Mouse (Mus musculus): ENCODE data around the gene Abhd12b.

Gene Abhd12b

DNA sequence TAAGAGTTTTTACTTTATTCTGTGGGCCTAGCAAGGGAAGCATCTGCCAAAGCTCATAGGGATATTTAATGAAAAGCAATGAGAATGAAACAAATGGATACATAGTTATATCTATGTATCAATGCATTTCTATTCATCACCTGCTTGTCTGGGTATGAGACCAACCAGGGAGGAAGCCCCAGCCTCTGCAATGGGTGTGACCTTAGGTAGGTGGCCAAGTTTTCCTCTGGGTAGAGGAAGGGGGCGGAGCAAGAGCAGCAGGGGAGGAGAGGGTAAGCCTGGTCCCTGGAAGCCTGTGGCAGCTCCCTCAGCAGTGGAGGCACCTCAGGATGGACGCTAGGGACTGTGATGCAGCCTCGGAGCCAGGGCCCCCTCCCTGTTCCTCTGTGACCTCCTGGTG lies at the start of gene Abhd12b:
TSS of gene Abhd12b (plus strand) at position 301 of the 400 bp plus-strand sequence.
- no peak for DNase-seq (ENCODE audit: inconsistent age in 2 of 2, low spot score in 1 of 2)

GRCm38 (mm10) chr12:70104199-70104598 lies 49.7 kb upstream of the Abhd12b start:
- no peak for DNase-seq (ENCODE audit: inconsistent age in 2 of 2, low spot score in 1 of 2)

DNA sequence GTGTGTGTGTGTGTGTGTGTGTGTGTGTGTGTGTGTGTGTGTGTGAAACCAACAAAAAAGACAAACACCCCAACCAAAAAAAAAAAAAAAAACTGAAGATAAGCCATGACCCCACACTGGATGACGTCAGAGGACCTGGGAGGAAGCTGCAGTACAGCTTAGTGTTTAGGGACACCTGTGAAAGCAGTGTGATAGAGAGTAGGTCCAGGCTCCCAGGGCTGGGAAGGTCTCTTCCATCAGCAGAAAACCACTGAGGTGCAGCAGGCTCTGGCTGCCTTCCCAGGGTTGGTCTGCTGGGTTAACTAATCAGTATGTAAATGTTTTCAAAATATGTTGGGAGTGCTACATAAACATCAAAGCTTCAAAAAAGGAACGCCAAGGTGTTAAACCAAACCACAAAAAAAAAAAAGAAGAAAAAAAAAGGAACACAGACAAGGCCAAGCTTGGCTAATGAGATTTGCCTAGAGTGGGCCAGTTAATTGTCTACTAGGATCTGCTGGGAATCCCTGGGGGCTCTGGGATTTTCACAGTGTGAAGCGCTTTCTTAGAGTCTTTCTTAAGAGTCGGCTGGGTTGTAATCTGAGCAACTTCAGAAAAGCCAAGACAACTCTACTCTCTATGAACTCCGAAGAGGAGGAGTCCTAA lies 49.0 kb upstream of the Abhd12b start:
- no peak for DNase-seq (ENCODE audit: inconsistent age in 2 of 2, low spot score in 1 of 2)

DNA sequence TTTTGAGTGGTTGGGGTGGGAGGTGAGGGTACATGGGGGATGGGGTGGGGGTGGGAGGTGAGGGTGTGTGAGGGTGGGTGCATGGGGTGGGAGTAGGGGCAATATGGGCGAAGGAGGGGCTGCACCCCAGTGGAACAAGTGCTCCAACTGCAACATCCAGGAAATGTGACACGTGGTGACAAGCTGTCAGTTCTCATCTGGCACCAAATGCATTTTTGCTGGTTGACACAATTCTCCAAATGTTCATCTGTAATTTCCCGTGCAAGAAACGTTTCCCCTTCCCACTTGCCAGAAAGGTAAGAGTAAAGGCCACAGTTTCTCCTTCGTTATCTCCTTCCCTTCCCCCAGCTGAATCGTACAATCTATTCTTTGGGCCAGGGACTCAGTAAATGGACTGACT lies 48.1 kb upstream of the Abhd12b start:
- DNase-seq (ENCODE audit: inconsistent age in 2 of 2, low spot score in 1 of 2) = no peak

DNA sequence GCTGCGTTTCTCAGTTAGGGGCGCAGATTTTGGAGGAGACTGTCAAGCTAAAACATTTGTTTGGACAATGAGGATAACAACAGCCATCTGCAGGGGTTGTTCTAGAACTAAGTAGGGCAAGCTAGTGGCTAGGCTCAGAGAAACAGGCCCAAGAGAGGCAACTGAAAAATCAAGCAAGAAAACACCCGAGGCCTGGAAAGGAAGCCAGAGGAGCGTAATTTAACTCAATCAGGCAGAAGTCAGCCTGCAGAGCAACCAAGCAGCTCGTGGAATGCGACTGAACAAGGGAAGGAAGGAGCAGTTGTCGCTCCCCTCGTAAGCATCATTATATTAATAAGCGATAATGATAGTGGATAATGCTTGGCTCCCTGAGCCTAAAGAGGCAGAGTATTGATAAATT lies 47.4 kb upstream of the Abhd12b start:
- DNase-seq (ENCODE audit: inconsistent age in 2 of 2, low spot score in 1 of 2) = no peak

- DNase-seq (ENCODE audit: inconsistent age in 2 of 2, low spot score in 1 of 2) = no peak
These were observed 45.8 kb upstream of the Abhd12b start for GRCm38 (mm10) chr12:70108104-70108503.

- peak; percentile 55 to 80 for DNase-seq (ENCODE audit: inconsistent age in 2 of 2, low spot score in 1 of 2)
These were observed 44.0 kb upstream of the Abhd12b start for GRCm38 (mm10) chr12:70109921-70110320.

GRCm38 (mm10) chr12:70110375-70111116 lies 43.4 kb upstream of the Abhd12b start:
- DNase-seq (ENCODE audit: inconsistent age in 2 of 2, low spot score in 1 of 2) = no peak

DNA sequence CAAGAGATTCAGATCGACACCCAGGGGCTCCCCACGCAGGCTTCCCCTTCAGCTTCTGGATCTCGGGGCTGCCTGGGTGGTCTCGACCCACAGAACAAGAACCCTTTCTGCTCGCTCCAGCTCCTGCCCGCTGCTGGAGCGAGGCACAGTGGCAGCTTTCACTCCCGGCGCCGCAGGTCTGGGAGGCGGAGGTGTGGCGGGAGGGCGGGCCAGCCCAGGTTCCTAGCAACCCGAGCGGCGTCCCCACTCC lies 42.9 kb upstream of the Abhd12b start:
- DNase-seq (ENCODE audit: inconsistent age in 2 of 2, low spot score in 1 of 2) = no peak

DNA sequence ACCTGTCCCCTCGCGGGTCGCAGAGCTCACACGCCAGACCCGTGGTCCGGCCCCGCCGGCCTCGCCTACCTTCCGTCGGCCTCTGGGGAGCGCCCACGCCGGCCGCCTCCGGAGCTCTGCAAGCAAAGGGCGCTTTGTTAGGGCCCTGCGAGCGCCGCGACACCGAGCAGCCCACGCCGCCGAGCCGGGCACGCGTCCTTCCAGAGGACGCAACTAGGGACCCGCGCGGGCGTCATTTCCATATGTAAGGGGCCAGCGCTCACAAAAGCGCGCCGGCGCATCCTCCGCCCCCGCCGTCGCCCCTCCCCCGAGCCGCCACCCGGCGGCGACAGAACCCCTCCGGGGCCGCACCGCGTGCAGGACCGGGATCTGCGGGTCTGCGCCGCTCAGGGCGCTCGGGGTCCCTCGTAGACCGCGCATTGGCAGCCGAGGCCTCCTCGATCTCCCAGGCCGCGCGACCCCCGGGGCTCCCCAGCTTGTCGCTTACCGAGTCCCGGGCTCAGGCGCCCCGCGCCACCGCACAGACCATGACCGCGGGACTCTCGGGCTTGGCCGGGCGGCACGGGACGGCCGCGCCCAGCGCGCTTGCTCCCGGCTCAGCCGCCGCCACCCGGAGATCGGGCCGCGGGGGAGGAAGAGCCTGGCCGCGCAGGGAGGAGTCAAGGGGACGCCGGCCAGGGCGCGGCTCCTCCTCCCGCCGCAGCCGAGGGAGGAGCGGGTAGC lies 42.4 kb upstream of the Abhd12b start:
- DNase-seq (ENCODE audit: inconsistent age in 2 of 2, low spot score in 1 of 2) = peak; percentile 90 to 95

- DNase-seq (ENCODE audit: inconsistent age in 2 of 2, low spot score in 1 of 2) = no peak
These were observed 41.9 kb upstream of the Abhd12b start for GRCm38 (mm10) chr12:70112090-70112383.

GRCm38 (mm10) chr12:70113351-70113750 lies 40.6 kb upstream of the Abhd12b start, which contains the start of gene Nin:
TSS of gene Nin (minus strand) at chr12:70113717.
- no peak for DNase-seq (ENCODE audit: inconsistent age in 2 of 2, low spot score in 1 of 2)

DNA sequence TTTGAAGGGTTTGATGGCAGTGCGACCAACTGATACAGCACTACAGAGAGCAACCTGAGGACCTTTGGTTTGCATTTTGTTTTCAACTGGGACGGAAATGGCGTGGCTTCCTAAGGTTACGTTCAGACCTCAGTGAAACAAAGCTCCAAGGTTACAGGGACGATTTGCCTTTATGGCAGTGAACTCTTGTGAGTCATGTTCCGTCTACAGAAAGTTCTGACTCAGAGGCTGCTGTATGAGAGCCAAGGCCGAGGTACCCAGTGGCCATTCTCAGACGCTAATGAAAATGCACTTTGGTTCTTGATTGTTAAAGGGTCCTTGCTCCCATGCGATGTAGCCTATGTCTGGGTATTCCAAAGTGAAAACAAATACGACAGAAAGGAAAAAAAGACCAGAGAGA lies 36.8 kb upstream of the Abhd12b start:
- peak; percentile 76 to 84 for DNase-seq (ENCODE audit: inconsistent age in 2 of 2, low spot score in 1 of 2)

GRCm38 (mm10) chr12:70118721-70119345 lies 35.1 kb upstream of the Abhd12b start:
- DNase-seq (ENCODE audit: inconsistent age in 2 of 2, low spot score in 1 of 2) = peak in 1 of 2 experiments; percentile 51

GRCm38 (mm10) chr12:70119552-70119951 lies 34.4 kb upstream of the Abhd12b start:
- no peak for DNase-seq (ENCODE audit: inconsistent age in 2 of 2, low spot score in 1 of 2)

DNA sequence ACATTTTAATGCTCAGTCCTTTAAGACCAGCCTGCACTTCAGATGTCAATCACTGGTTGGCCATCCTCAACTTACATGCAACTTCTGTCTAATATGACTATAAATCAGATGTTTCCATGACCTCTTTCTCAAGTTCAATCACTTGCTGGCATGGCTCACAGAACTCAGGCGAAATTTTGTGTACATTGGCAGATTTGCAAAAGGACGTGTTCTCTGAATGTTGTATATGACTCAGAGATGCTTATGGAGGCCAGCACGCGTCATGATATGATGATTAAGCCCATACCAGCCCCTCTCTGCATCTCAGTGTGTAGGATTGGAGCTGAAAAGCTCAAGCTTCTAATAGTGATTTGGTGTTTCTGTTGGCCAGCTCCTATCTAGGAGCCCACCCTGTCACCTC lies 27.3 kb upstream of the Abhd12b start:
- no peak for DNase-seq (ENCODE audit: inconsistent age in 2 of 2, low spot score in 1 of 2)

DNA sequence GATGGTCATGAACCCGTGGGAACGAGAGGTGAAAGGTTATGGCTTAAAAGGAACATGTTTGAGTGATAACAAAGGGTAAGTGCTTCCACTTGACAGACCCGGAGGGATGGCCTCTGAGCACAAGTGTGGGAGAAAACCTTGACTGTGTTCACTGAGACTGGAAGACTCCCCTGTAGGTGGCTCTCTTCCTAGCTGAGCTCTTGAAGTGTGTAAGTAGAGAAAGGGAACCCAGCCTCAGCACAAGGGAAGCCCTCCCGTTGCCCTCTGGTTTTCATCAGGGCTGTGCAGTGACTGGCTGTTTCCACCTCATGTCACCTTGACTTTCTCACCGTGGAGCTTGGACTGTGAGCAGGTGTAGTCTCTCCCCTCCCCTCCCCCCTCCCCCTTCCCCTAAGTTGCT lies 24.8 kb upstream of the Abhd12b start:
- DNase-seq (ENCODE audit: inconsistent age in 2 of 2, low spot score in 1 of 2) = peak in 1 of 2 experiments; percentile 40

DNA sequence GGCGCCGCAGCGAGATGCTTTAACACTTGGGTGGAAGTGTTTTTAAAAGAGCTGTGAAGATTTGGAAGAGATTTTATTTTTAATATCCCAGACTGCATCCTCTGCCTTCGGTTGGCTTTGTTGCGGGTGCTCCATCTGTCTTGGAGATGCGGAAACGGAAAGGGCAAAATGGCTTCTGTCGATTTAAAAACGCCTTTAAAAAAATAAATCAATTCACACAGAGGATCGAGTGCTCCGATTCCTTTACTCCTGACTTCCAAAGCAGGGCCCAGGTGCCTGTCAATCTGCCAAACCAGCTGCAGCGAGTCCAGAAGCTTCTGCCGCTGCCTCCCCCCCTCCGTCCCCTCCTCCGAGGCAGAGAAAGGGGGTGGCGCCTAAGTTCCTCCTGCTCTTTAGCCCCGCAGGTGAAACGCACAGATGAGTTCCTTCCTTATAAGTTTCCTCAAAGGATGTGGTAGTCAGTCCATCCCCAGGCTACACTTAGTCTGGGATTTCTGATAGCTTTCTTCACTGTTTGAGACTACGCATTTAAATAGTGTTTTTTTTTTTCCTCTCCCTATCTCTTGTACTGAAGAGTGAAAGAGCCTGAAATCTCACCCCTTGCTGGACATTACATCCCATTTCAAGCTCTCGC lies 22.8 kb upstream of the Abhd12b start:
- DNase-seq (ENCODE audit: inconsistent age in 2 of 2, low spot score in 1 of 2) = peak in 1 of 2 experiments; percentile 39

DNA sequence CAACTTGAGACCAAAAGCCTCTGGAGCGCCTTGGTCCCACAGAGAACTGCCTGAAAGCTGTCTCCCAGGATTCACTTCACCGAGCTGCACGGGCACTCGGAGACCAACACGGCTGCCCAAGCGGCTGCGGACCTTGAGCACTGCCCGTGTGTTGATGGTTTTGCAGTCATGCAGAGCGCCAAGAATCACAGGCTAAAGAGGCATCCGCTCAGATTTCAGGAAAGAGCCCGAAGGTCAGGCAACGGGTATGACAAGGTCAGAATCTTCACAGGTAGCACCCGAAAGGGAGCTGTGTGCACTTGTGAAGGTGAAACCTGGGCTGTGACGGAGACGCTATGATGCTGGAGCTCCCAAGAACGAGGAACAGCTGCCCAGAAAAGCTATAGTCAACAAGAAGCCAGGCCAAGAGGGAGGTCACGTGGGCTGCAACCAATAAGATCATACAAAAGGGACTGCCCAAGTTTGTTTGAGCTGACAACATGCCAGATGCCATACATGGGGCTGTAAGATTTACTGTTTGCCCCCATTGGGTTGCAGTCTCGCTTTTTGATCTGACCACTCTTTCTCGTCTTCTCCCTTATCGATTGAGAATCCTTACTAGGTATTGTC lies 19.2 kb upstream of the Abhd12b start:
- no peak for DNase-seq (ENCODE audit: inconsistent age in 2 of 2, low spot score in 1 of 2)

DNA sequence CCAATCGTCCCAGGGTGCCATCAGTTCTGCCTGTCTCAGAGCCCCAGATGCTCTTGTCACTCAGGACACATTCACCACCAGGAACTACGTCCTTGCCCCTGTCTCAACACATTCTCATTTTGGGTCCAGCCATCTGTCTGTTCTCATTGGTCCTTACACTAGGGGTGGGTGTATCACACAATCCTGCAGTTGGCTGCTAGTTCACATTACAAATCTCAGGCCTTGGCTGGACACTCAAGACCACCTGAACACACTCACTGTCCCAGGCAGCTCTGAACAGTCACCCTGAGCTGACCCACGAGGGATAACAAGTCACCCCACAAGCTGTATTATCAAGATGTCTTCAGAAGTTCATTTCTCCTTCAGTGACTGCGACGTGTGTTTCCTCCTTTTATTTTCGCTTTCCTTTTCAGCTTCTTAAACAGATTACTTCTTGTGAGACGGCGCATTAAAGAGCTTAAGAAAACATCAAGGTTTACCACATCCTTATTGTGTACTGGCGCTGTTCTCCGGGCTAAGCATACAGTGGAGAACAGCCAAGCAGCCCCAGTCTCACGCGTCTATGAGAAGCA lies 17.7 kb upstream of the Abhd12b start:
- peak in 1 of 2 experiments; percentile 31 for DNase-seq (ENCODE audit: inconsistent age in 2 of 2, low spot score in 1 of 2)

GRCm38 (mm10) chr12:70137095-70137494 lies 16.8 kb upstream of the Abhd12b start:
- no peak for DNase-seq (ENCODE audit: inconsistent age in 2 of 2, low spot score in 1 of 2)

Measured in adrenal gland, adult (tissue).